Mouse (Mus musculus): ENCODE measurements around the gene Pitpnc1. TPM values are rescaled to one million over a fixed set of nuclear protein-coding genes. Genes with fewer than 3 reads are reported as not detected.

Gene Pitpnc1
- polyA plus RNA-seq, 1 experiment from 2014 or later: 19.6 TPM

GRCm38 (mm10) chr11:107469031-107469522, 1.4 kb downstream of the Pitpnc1 start:
- under 1% methylated on average over 38 of the region's 38 CpGs for WGBS

GRCm38 (mm10) chr11:107468252-107469030, 2.1 kb downstream of the Pitpnc1 start:
- H3K9ac ChIP-seq (ENCODE audit: low read depth, low read length): peak overlapping the region; percentile 87
- no peaks in the 10 kb centered on the region for H3K27me3 ChIP-seq (ENCODE audit: insufficient read depth, low read length)
- 19% methylated on average over 16 of the region's 16 CpGs for WGBS
- no peak; the same call in 1 of the 2 replicates for ATAC-seq (replicated peaks; ENCODE audit: low FRiP score, low read depth)
- H3K27ac ChIP-seq: peak overlapping the region; percentile 91
- no peaks in the 10 kb centered on the region for H3K36me3 ChIP-seq (ENCODE audit: insufficient read depth, low read length)
- no peaks in the 10 kb centered on the region for H3K9me3 ChIP-seq (replicated peaks; ENCODE audit: low read length)
- H3K4me3 ChIP-seq (replicated peaks; ENCODE audit: low read depth, low read length): peak overlapping the region; percentile 89
- H3K4me1 ChIP-seq (replicated peaks; ENCODE audit: insufficient read depth, low read length): no peaks in the 10 kb centered on the region; the same call in 1 of the 2 replicates
- peak overlapping the region; percentile 98 for H3K4me2 ChIP-seq (ENCODE audit: low read length)
- DNase-seq (ENCODE audit: low spot score): no peak
- no peak for TF ChIP-seq CTCF (IDR thresholded peaks at IDR 0.05; ENCODE audit: low read depth)

More at GRCm38 (mm10) chr11:107469031-107469522, 1.4 kb downstream of the Pitpnc1 start:
- H3K27ac ChIP-seq: peak overlapping the region; percentile 91
- ATAC-seq (replicated peaks; ENCODE audit: low FRiP score, low read depth) (peak; percentile 81), DNase-seq (ENCODE audit: low spot score) (peak; percentile 87)
- no peaks in the 10 kb centered on the region for H3K27me3 ChIP-seq (ENCODE audit: insufficient read depth, low read length)
- no peaks in the 10 kb centered on the region for H3K9me3 ChIP-seq (replicated peaks; ENCODE audit: low read length)
- H3K9ac ChIP-seq (ENCODE audit: low read depth, low read length): peak overlapping the region; percentile 87
- H3K4me1 ChIP-seq (replicated peaks; ENCODE audit: insufficient read depth, low read length): no peaks in the 10 kb centered on the region; the same call in 1 of the 2 replicates
- peak overlapping the region; percentile 98 for H3K4me2 ChIP-seq (ENCODE audit: low read length)
- H3K4me3 ChIP-seq (replicated peaks; ENCODE audit: low read depth, low read length): peak overlapping the region; percentile 89
- peak; percentile 96 for TF ChIP-seq CTCF (IDR thresholded peaks at IDR 0.05; ENCODE audit: low read depth)
- H3K36me3 ChIP-seq (ENCODE audit: insufficient read depth, low read length): no peaks in the 10 kb centered on the region

- H3K27ac ChIP-seq: peak overlapping the region; percentile 32
- TF ChIP-seq CTCF (IDR thresholded peaks at IDR 0.05; ENCODE audit: low read depth): no peak
- no peaks in the 10 kb centered on the region; the same call in 1 of the 2 replicates for H3K4me1 ChIP-seq (replicated peaks; ENCODE audit: insufficient read depth, low read length)
- H3K27me3 ChIP-seq (ENCODE audit: insufficient read depth, low read length): no peaks in the 10 kb centered on the region
- WGBS: 45% methylated on average over 6 of the region's 6 CpGs
- no peak overlapping the region for H3K9ac ChIP-seq (ENCODE audit: low read depth, low read length)
- no peaks in the 10 kb centered on the region for H3K9me3 ChIP-seq (replicated peaks; ENCODE audit: low read length)
- no peak overlapping the region for H3K4me3 ChIP-seq (replicated peaks; ENCODE audit: low read depth, low read length)
- ATAC-seq (replicated peaks; ENCODE audit: low FRiP score, low read depth): no peak
- no peak for DNase-seq (ENCODE audit: low spot score)
- no peaks in the 10 kb centered on the region for H3K36me3 ChIP-seq (ENCODE audit: insufficient read depth, low read length)
- 0 out of 2 replicates have a peak overlapping the region, but pooled peaks have one; percentile 0 for H3K4me2 ChIP-seq (ENCODE audit: low read length)
These were observed 3.7 kb downstream of the Pitpnc1 start for GRCm38 (mm10) chr11:107466611-107467391.

DNA sequence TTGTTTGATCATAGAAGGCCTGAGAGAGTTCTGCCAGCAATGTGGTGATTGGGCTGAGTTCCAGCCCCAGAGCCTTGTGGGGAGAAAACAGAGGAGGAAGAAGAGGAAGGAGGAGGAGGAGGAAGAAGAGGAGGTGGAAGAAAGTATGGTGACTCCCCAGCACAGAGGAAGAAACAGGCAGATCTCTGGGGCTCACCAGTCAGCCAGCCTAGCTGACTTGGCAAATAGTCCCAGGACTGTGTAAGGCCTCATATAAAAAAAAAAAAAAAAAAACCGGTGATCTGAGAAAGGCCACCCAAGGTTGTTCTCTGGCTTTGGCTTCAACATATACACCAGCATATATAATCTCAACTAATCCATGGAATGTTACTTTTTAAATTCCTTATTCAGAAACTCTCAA, 4.5 kb downstream of the Pitpnc1 start:
- no peak for ATAC-seq (replicated peaks; ENCODE audit: low FRiP score, low read depth)
- peak overlapping the region; percentile 43; the same call in 1 of the 2 replicates for H3K27ac ChIP-seq
- no peak overlapping the region for H3K4me3 ChIP-seq (replicated peaks; ENCODE audit: low read depth, low read length)
- no peak for DNase-seq (ENCODE audit: low spot score)
- H3K9ac ChIP-seq (ENCODE audit: low read depth, low read length): no peak overlapping the region
- H3K27me3 ChIP-seq (ENCODE audit: insufficient read depth, low read length): no peaks in the 10 kb centered on the region
- TF ChIP-seq CTCF (IDR thresholded peaks at IDR 0.05; ENCODE audit: low read depth): no peak
- no peaks in the 10 kb centered on the region for H3K36me3 ChIP-seq (ENCODE audit: insufficient read depth, low read length)
- H3K9me3 ChIP-seq (replicated peaks; ENCODE audit: low read length): no peaks in the 10 kb centered on the region
- 0 out of 2 replicates have a peak overlapping the region, but pooled peaks have one; percentile 0 for H3K4me2 ChIP-seq (ENCODE audit: low read length)
- WGBS: 42% methylated on average over 1 of the region's 1 CpGs
- no peaks in the 10 kb centered on the region; the same call in 1 of the 2 replicates for H3K4me1 ChIP-seq (replicated peaks; ENCODE audit: insufficient read depth, low read length)

DNA sequence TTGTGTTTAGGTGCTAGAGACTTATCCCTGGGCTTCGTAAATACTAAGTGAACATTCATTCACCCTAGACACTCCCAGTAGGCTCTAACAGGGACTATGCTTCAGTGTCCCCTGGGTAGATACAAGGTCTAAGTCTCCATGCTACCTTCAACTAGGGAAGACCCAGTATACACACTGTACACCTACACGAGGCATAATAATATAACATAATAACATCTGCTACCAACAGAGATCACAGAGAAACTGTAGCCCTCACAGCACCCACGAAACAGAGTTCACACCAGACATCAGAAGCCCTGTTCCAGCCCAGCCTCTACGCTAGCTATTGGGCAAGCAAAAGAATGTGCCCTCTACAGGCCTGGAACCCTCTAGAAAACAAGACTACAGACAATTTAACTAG, 5.5 kb downstream of the Pitpnc1 start:
- ATAC-seq (replicated peaks; ENCODE audit: low FRiP score, low read depth): no peak
- no peak overlapping the region for H3K4me2 ChIP-seq (ENCODE audit: low read length)
- H3K27ac ChIP-seq: peak overlapping the region; percentile 57; the same call in 1 of the 2 replicates
- no peak for DNase-seq (ENCODE audit: low spot score)
- no peaks in the 10 kb centered on the region for H3K9me3 ChIP-seq (replicated peaks; ENCODE audit: low read length)
- no peak overlapping the region for H3K9ac ChIP-seq (ENCODE audit: low read depth, low read length)
- no peak for TF ChIP-seq CTCF (IDR thresholded peaks at IDR 0.05; ENCODE audit: low read depth)
- 92% methylated on average over 4 of the region's 4 CpGs for WGBS
- H3K4me1 ChIP-seq (replicated peaks; ENCODE audit: insufficient read depth, low read length): no peaks in the 10 kb centered on the region; the same call in 1 of the 2 replicates
- no peaks in the 10 kb centered on the region for H3K27me3 ChIP-seq (ENCODE audit: insufficient read depth, low read length)
- H3K4me3 ChIP-seq (replicated peaks; ENCODE audit: low read depth, low read length): no peak overlapping the region
- no peaks in the 10 kb centered on the region for H3K36me3 ChIP-seq (ENCODE audit: insufficient read depth, low read length)

- no peak for ATAC-seq (replicated peaks; ENCODE audit: low FRiP score, low read depth)
- 63% methylated on average over 6 of the region's 6 CpGs for WGBS
- H3K27me3 ChIP-seq (ENCODE audit: insufficient read depth, low read length): no peaks in the 10 kb centered on the region
These were observed 6.4 kb downstream of the Pitpnc1 start for GRCm38 (mm10) chr11:107464141-107464540.

More at GRCm38 (mm10) chr11:107464141-107464540, 6.4 kb downstream of the Pitpnc1 start:
- H3K4me2 ChIP-seq (ENCODE audit: low read length): no peak overlapping the region
- TF ChIP-seq CTCF (IDR thresholded peaks at IDR 0.05; ENCODE audit: low read depth): no peak
- H3K9me3 ChIP-seq (replicated peaks; ENCODE audit: low read length): no peaks in the 10 kb centered on the region
- no peak overlapping the region for H3K27ac ChIP-seq
- no peak overlapping the region for H3K9ac ChIP-seq (ENCODE audit: low read depth, low read length)
- no peaks in the 10 kb centered on the region; the same call in 1 of the 2 replicates for H3K4me1 ChIP-seq (replicated peaks; ENCODE audit: insufficient read depth, low read length)
- no peaks in the 10 kb centered on the region for H3K36me3 ChIP-seq (ENCODE audit: insufficient read depth, low read length)
- no peak for DNase-seq (ENCODE audit: low spot score)
- H3K4me3 ChIP-seq (replicated peaks; ENCODE audit: low read depth, low read length): no peak overlapping the region
